Comparison of ENCODE assay signal across 20 mouse cellular contexts in genomic region chr1:42956828-42957227, GRCm38 (mm10). TPM values are rescaled to one million over a fixed set of nuclear protein-coding genes. Genes with fewer than 3 reads are reported as not detected.
"Had no signal": no experiment of that assay in that cellular context is flagged by ENCODE, and none has a peak within 500 bp of the region (broad histone marks: within the 10 kb centered on the region; RNA-seq: fewer than 3 reads in every experiment).

No protein-coding gene starts in this region.

- DNase-seq: left cerebral cortex, postnatal 4 days; liver; liver, embryonic 13.5 days; liver, postnatal 0 days; lung, adult 18-20 months; lung, adult 2 months; lung, embryonic 14.5 days; lung, postnatal 10 days; lung, postnatal 14 days; lung, postnatal 36 days; lung, postnatal 4 days; midbrain, embryonic 14.5 days had no signal

- ATAC-seq: liver, embryonic 12.5 days; liver, postnatal 0 days; lung, postnatal 0 days; midbrain, embryonic 13.5 days; midbrain, embryonic 15.5 days; midbrain, embryonic 16.5 days had no signal

RNA-seq across cellular contexts. Expression of gene Gpr45, which starts 4.2 kb away (rescaled TPM):
- total RNA-seq: liver, adult 2 months; megakaryocyte, adult 5-6 weeks; monocyte, adult 5-6 weeks had no signal
